Mouse (Mus musculus) kidney, embryonic 14.5 days (tissue): ENCODE measurements around the gene Cox14. TPM values are rescaled to one million over a fixed set of nuclear protein-coding genes. Genes with fewer than 3 reads are reported as not detected.

ENCODE experiments used
- ATAC-seq: fragments of 200-750 bp; cut with Nextera tagmentation; 2 replicates; pipeline ENCODE4 v1.8.0; 2017; ENCODE audit warnings: moderate number of reproducible peaks, mild to moderate bottlenecking, moderate TSS enrichment, moderate library complexity; ENCODE audit not compliant: low FRiP score, low TSS enrichment
- H3K27ac ChIP-seq: fragments of 300-500 bp; sonication (generic); 2 replicates; pipeline ENCODE4 v1.5.1; 2014; ENCODE audit warnings: low read depth, mild to moderate bottlenecking, low read length, moderate library complexity, mixed read lengths
- H3K27me3 ChIP-seq: fragments of 300-500 bp; sonication (generic); 2 replicates; pipeline ENCODE4 v1.6.1; 2014; ENCODE audit warnings: mild to moderate bottlenecking, low read length; ENCODE audit not compliant: control insufficient read depth, insufficient read depth
- H3K36me3 ChIP-seq: fragments of 300-500 bp; sonication (generic); 2 replicates; pipeline ENCODE4 v1.6.1; 2014; ENCODE audit warnings: low read length, mixed read lengths; ENCODE audit not compliant: control insufficient read depth, insufficient read depth
- H3K4me1 ChIP-seq: fragments of 300-500 bp; sonication (generic); 2 replicates; pipeline ENCODE4 v1.6.1; 2014; ENCODE audit warnings: low read length, mixed read lengths; ENCODE audit not compliant: control insufficient read depth, insufficient read depth
- H3K4me2 ChIP-seq: fragments of 300-500 bp; sonication (generic); replicated peaks from 2 replicates; pipeline ENCODE4 v1.6.1; 2014; ENCODE audit warnings: low read depth, mild to moderate bottlenecking, low read length
- H3K4me3 ChIP-seq: fragments of 300-500 bp; sonication (generic); 2 replicates; pipeline ENCODE4 v1.5.1; 2014; ENCODE audit warnings: mild to moderate bottlenecking, low read length
- H3K9ac ChIP-seq: fragments of 300-500 bp; sonication (generic); 2 replicates; pipeline ENCODE4 v1.6.1; 2014; ENCODE audit warnings: low read depth, mild to moderate bottlenecking, low read length, moderate library complexity
- H3K9me3 ChIP-seq: fragments of 300-500 bp; sonication (generic); 2 replicates; pipeline ENCODE4 v1.6.1; 2016; ENCODE audit warnings: low read length; ENCODE audit not compliant: control insufficient read depth
- WGBS: fragments of 180-500 bp; shearing (Covaris S2); extraction: QIAGEN DNeasy Blood & Tissue Kit; methylation state at CpG from one replicate; pipeline ENCODE4 v1.1.7; 2014; 5-methylcytosine and 5-hydroxymethylcytosine counted together
- polyA plus RNA-seq: library from polyadenylated mRNA; unstranded; fragments of >200 nt; fragmentation: Nextera tagmentation; extraction: Ambion mirVana; gene quantifications from 2 replicates; pipeline ENCODE4 v1.2.1, GENCODE M21; 2014

Cox14 gene
- polyA plus RNA-seq, 1 experiment from 2014 or later, result 184 TPM

GRCm38 (mm10) chr15:99714206-99714605, 11.2 kb upstream of the Cox14 start:
- Histone ChIP-seq H3K36me3 (peaks cover 56% of the 10 kb centered on the region), H3K4me2 (no peak overlapping the region), H3K27me3 (no peaks in the 10 kb centered on the region), H3K4me1 (peaks cover 22% of the 10 kb centered on the region), H3K9ac (no peak overlapping the region), H3K4me3 (no peak overlapping the region), H3K27ac (no peak overlapping the region), H3K9me3 (no peaks in the 10 kb centered on the region)
- ATAC-seq, result no peak
- WGBS, result 67% methylated on average over 4 of the region's 4 CpGs

GRCm38 (mm10) chr15:99714858-99715257, 10.6 kb upstream of the Cox14 start:
- no peaks in the 10 kb centered on the region for H3K9me3 ChIP-seq
- H3K4me3 ChIP-seq, result no peak overlapping the region
- peaks cover 50% of the 10 kb centered on the region for H3K36me3 ChIP-seq
- H3K4me2 ChIP-seq, result no peak overlapping the region
- no peak overlapping the region for H3K9ac ChIP-seq
- 0 out of 2 replicates have a peak, but pooled peaks have one; percentile 16 for ATAC-seq
- peaks cover 22% of the 10 kb centered on the region for H3K4me1 ChIP-seq
- 56% methylated on average over 7 of the region's 7 CpGs for WGBS
- no peaks in the 10 kb centered on the region for H3K27me3 ChIP-seq
- H3K27ac ChIP-seq, result no peak overlapping the region

GRCm38 (mm10) chr15:99715361-99715865, 10.0 kb upstream of the Cox14 start:
- H3K9ac ChIP-seq, result no peak overlapping the region
- H3K4me2 ChIP-seq, result no peak overlapping the region
- no peak overlapping the region for H3K4me3 ChIP-seq
- no peaks in the 10 kb centered on the region for H3K9me3 ChIP-seq
- H3K4me1 ChIP-seq, result peaks cover 22% of the 10 kb centered on the region
- peaks cover 45% of the 10 kb centered on the region for H3K36me3 ChIP-seq
- ATAC-seq, result no peak
- H3K27me3 ChIP-seq, result no peaks in the 10 kb centered on the region
- WGBS, result 81% methylated on average over 13 of the region's 13 CpGs
- no peak overlapping the region for H3K27ac ChIP-seq

- no peaks in the 10 kb centered on the region for H3K9me3 ChIP-seq
- no peak for ATAC-seq
- no peak overlapping the region for H3K27ac ChIP-seq
- no peak overlapping the region for H3K4me3 ChIP-seq
- H3K36me3 ChIP-seq, result peaks cover 39% of the 10 kb centered on the region
- 53% methylated on average over 11 of the region's 11 CpGs for WGBS
- no peak overlapping the region for H3K4me2 ChIP-seq
- H3K9ac ChIP-seq, result no peak overlapping the region
- H3K4me1 ChIP-seq, result peaks cover 22% of the 10 kb centered on the region
- H3K27me3 ChIP-seq, result no peaks in the 10 kb centered on the region
These were observed 9.3 kb upstream of the Cox14 start for GRCm38 (mm10) chr15:99715982-99716746.

- H3K4me3 ChIP-seq, result no peak overlapping the region
- ATAC-seq, result no peak
- no peak overlapping the region for H3K9ac ChIP-seq
- H3K27me3 ChIP-seq, result no peaks in the 10 kb centered on the region
- no peak overlapping the region for H3K27ac ChIP-seq
- H3K9me3 ChIP-seq, result no peaks in the 10 kb centered on the region
- H3K4me1 ChIP-seq, result peaks cover 23% of the 10 kb centered on the region
- H3K36me3 ChIP-seq, result peaks cover 33% of the 10 kb centered on the region
- 68% methylated on average over 12 of the region's 12 CpGs for whole genome bisulfite sequencing
- no peak overlapping the region for H3K4me2 ChIP-seq
These were observed 8.6 kb upstream of the Cox14 start for GRCm38 (mm10) chr15:99716814-99717213.

- Histone ChIP-seq H3K4me2 (no peak within 1 kb of the TSS), H3K9me3 (no peaks in the 10 kb centered on the region), H3K27ac (peak within 1 kb of the TSS; percentile 37; the same call in 1 of the 2 replicates), H3K4me3 (no peak within 1 kb of the TSS), H3K36me3 (peaks cover 24% of the 10 kb centered on the region), H3K9ac (no peak within 1 kb of the TSS), H3K4me1 (peaks cover 24% of the 10 kb centered on the region), H3K27me3 (no peaks in the 10 kb centered on the region)
- 53% methylated on average over 26 of the region's 26 CpGs for WGBS
- ATAC-seq, result peak; percentile 8; the same call in 1 of the 2 replicates
These were observed 7.8 kb upstream of the Cox14 start, which contains the start of gene Gpd1 for GRCm38 (mm10) chr15:99717386-99718334. TSS of gene Gpd1 (plus strand) at chr15:99717515.

- Histone ChIP-seq H3K9ac (no peak overlapping the region), H3K4me2 (no peak overlapping the region), H3K9me3 (no peaks in the 10 kb centered on the region), H3K4me1 (peaks cover 32% of the 10 kb centered on the region), H3K27me3 (no peaks in the 10 kb centered on the region), H3K36me3 (peaks cover 15% of the 10 kb centered on the region), H3K27ac (no peak overlapping the region), H3K4me3 (no peak overlapping the region)
- WGBS, result 75% methylated on average over 9 of the region's 9 CpGs
- ATAC-seq, result no peak
These were observed 6.9 kb upstream of the Cox14 start for GRCm38 (mm10) chr15:99718461-99719021.

- Histone ChIP-seq H3K27me3 (no peaks in the 10 kb centered on the region), H3K9ac (no peak overlapping the region), H3K36me3 (peaks cover 5% of the 10 kb centered on the region; the same call in 1 of the 2 replicates), H3K4me3 (no peak overlapping the region), H3K4me1 (peaks cover 46% of the 10 kb centered on the region), H3K27ac (no peak overlapping the region), H3K9me3 (no peaks in the 10 kb centered on the region), H3K4me2 (no peak overlapping the region)
- ATAC-seq, result no peak
- 79% methylated on average over 8 of the region's 8 CpGs for WGBS
These were observed 5.6 kb upstream of the Cox14 start for GRCm38 (mm10) chr15:99719865-99720264.
